Mouse (Mus musculus) hindbrain, embryonic 11.5 days (tissue): ENCODE measurements around the gene Icam2. TPM values are rescaled to one million over a fixed set of nuclear protein-coding genes. Genes with fewer than 3 reads are reported as not detected.

Experiments used
- ATAC-seq: fragments of 200-750 bp; cut with Nextera tagmentation; 2 replicates; pipeline ENCODE4 v1.8.0; 2017; ENCODE audit warnings: mild to moderate bottlenecking, moderate TSS enrichment, moderate library complexity; ENCODE audit not compliant: low FRiP score
- DNase-seq: peaks from one replicate; pipeline ENCODE4 v3.0.0-alpha.2; 2015; ENCODE audit warnings: low spot score
- H3K27ac ChIP-seq: fragments of 300-500 bp; sonication (generic); 2 replicates; pipeline ENCODE4 v1.5.1; 2014; ENCODE audit warnings: mild to moderate bottlenecking, low read depth, low read length
- H3K27me3 ChIP-seq: fragments of 300-500 bp; sonication (generic); 2 replicates; pipeline ENCODE4 v1.6.1; 2014; ENCODE audit warnings: mild to moderate bottlenecking, low read length, moderate library complexity, mixed read lengths; ENCODE audit not compliant: control insufficient read depth, insufficient read depth
- H3K36me3 ChIP-seq: fragments of 300-500 bp; sonication (generic); 2 replicates; pipeline ENCODE4 v1.6.1; 2014; ENCODE audit warnings: mild to moderate bottlenecking, low read length, moderate library complexity, mixed read lengths; ENCODE audit not compliant: control insufficient read depth, insufficient read depth
- H3K4me1 ChIP-seq: fragments of 300-500 bp; sonication (generic); replicated peaks from 2 replicates; pipeline ENCODE4 v1.6.1; 2014; ENCODE audit warnings: low read length, mixed read lengths; ENCODE audit not compliant: control insufficient read depth, insufficient read depth
- H3K4me2 ChIP-seq: fragments of 300-500 bp; sonication (generic); replicated peaks from 2 replicates; pipeline ENCODE4 v1.6.1; 2014; ENCODE audit warnings: mild to moderate bottlenecking, low read depth, low read length
- H3K4me3 ChIP-seq: fragments of 300-500 bp; sonication (generic); 2 replicates; pipeline ENCODE4 v1.5.1; 2014; ENCODE audit warnings: low read depth, low read length
- H3K9ac ChIP-seq: fragments of 300-500 bp; sonication (generic); 2 replicates; pipeline ENCODE4 v1.6.1; 2014; ENCODE audit warnings: low read depth, low read length
- H3K9me3 ChIP-seq: fragments of 300-500 bp; sonication (generic); 2 replicates; pipeline ENCODE4 v1.6.1; 2016; ENCODE audit warnings: low read length; ENCODE audit not compliant: control insufficient read depth
- WGBS: fragments of 180-500 bp; shearing (Covaris S2); extraction: QIAGEN DNeasy Blood & Tissue Kit; methylation state at CpG from one replicate; pipeline ENCODE4 v1.1.7; 2014; 5-methylcytosine and 5-hydroxymethylcytosine counted together
- polyA plus RNA-seq: library from polyadenylated mRNA; unstranded; fragments of >200 nt; fragmentation: Nextera tagmentation; extraction: Ambion mirVana; gene quantifications from 2 replicates; pipeline ENCODE4 v1.2.1, GENCODE M21; 2014

Gene Icam2
- polyA plus RNA-seq, 1 experiment from 2014 or later: 19.1 TPM

DNA sequence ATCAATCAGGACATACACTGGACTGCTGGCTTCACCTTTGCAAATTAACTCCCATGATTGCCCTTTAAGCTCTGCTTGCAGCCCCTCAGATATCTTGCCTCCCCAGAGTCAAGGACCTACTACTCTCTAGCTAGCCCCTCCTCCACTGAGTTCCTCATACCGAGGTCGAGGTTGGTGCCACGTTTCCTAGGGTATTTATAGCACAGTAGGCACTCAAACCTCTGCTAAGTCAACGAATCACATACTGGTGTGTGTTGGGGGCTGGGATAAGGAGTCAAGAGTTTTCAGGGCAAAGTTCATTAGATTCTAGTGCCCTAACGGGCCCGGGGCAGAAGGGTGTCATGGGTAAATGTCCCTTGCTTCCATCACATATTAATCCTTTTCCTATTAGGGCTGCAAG, 58.7 kb downstream of the Icam2 start:
- H3K27me3 ChIP-seq: no peaks in the 10 kb centered on the region
- no peak for DNase-seq
- H3K4me2 ChIP-seq: no peak overlapping the region
- no peak overlapping the region for H3K9ac ChIP-seq
- no peak for ATAC-seq
- H3K36me3 ChIP-seq: no peaks in the 10 kb centered on the region
- no peak overlapping the region for H3K27ac ChIP-seq
- 84% methylated on average over 6 of the region's 6 CpGs for WGBS
- no peaks in the 10 kb centered on the region for H3K4me1 ChIP-seq
- H3K9me3 ChIP-seq: no peaks in the 10 kb centered on the region
- H3K4me3 ChIP-seq: no peak overlapping the region

DNA sequence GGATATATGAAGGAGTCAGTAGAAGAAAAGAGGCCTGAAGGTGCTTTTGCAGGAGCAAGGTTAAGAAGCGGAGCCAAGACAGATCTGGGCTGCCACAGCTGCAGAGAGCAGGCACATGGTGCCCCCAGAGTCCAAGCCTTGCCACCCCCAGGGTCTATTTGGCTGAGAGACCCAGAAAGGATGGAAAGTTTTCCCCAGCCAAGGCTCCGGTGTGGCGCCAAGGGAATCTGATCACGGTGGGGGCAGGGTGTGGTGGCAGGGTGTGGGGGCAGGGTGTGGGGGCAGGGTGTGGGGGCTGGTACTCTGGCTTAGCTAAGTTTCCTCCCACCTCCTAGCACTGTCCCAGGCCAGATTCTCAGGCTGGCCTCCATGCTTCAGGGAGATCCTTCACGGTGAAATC, 59.4 kb downstream of the Icam2 start:
- 65% methylated on average over 5 of the region's 5 CpGs for WGBS
- H3K9me3 ChIP-seq: no peaks in the 10 kb centered on the region
- ATAC-seq (no peak), DNase-seq (no peak)
- H3K9ac ChIP-seq: no peak overlapping the region
- no peak overlapping the region for H3K27ac ChIP-seq
- H3K4me1 ChIP-seq: no peaks in the 10 kb centered on the region
- H3K4me3 ChIP-seq: no peak overlapping the region
- H3K27me3 ChIP-seq: no peaks in the 10 kb centered on the region
- H3K4me2 ChIP-seq: no peak overlapping the region
- H3K36me3 ChIP-seq: no peaks in the 10 kb centered on the region

Other genes with a start within 250 kb of the Icam2 start
- not detected in 2 replicates for gene Gm10840, start 227.2 kb downstream of the Icam2 start, polyA plus RNA-seq
- gene Limd2, start 227.2 kb downstream of the Icam2 start, polyA plus RNA-seq: 298 and 301 TPM in 2 replicates
- 36.4 and 44.5 TPM in 2 replicates for gene Strada, start 185.9 kb downstream of the Icam2 start, polyA plus RNA-seq
- gene Ccdc47, start 171.7 kb downstream of the Icam2 start, polyA plus RNA-seq: 65.7 and 72.3 TPM in 2 replicates
- 91.4 and 103 TPM in 2 replicates for gene Ddx42, start 171.1 kb downstream of the Icam2 start, polyA plus RNA-seq
- gene Ftsj3, start 132.0 kb downstream of the Icam2 start, polyA plus RNA-seq: 59.4 and 61.2 TPM in 2 replicates
- gene Psmc5, start 131.9 kb downstream of the Icam2 start, polyA plus RNA-seq: 381 and 414 TPM in 2 replicates
- gene Smarcd2, start 115.1 kb downstream of the Icam2 start, polyA plus RNA-seq: 31.6 and 33.2 TPM in 2 replicates
- gene Tcam1, start 111.4 kb downstream of the Icam2 start, polyA plus RNA-seq: 0.08 and 0.35 TPM in 2 replicates
- gene Gh, start 86.2 kb downstream of the Icam2 start, polyA plus RNA-seq: not detected in 2 replicates
- gene Cd79b, start 73.3 kb downstream of the Icam2 start, polyA plus RNA-seq: 0.91 and 1.9 TPM in 2 replicates
- 0.05 TPM in 1 of 2 replicates, not detected in the other for gene Scn4a, start 34.8 kb downstream of the Icam2 start, polyA plus RNA-seq
- not detected in 2 replicates for gene Prr29, start 22.6 kb downstream of the Icam2 start, polyA plus RNA-seq
- 5.5 and 6.2 TPM in 2 replicates for gene Ern1, start 99.8 kb upstream of the Icam2 start, polyA plus RNA-seq
- gene Tex2, start 225.3 kb upstream of the Icam2 start, polyA plus RNA-seq: 10.2 and 11.2 TPM in 2 replicates